Mouse (Mus musculus): ENCODE data around the gene Sox6. TPM values are rescaled to one million over a fixed set of nuclear protein-coding genes. Genes with fewer than 3 reads are reported as not detected.

The Sox6 gene
- polyA plus RNA-seq, 1 experiment = 6.0 TPM

DNA sequence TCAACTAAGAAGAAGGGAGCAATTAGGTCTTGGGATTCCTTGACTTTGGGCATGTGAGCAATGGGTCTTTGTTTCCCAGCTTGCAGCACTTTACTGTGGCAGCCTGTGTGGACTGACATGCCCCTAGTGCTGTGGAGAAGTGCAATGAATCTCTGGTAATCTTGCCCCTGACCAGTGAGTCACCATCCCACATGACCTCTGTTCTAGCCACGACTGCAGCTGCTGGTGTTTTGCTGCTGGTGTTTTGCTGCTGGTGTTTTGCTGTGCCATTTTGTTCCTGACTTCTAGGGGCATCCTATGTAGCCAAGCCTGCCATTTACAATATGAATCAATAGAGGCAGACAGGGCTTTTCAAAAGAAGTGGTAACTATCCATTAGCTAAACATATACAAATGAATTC, 280.4 kb downstream of the Sox6 start:
- no peaks in the 10 kb centered on the region for H3K36me3 ChIP-seq (ENCODE audit: control insufficient read depth, insufficient read depth, low read length)
- no peak overlapping the region for H3K4me3 ChIP-seq (ENCODE audit: extremely low read depth, insufficient read depth, insufficient read length)
- no peak for DNase-seq (ENCODE audit: low read depth in 1 of 2, low spot score in 2 of 2)
- no peaks in the 10 kb centered on the region for H3K27me3 ChIP-seq (ENCODE audit: control insufficient read depth, insufficient read depth, low read length)
- TF ChIP-seq CTCF (IDR thresholded peaks at IDR 0.05; ENCODE audit: extremely low read depth, insufficient read depth, insufficient read length, insufficient replicate concordance) = no peak
- TF ChIP-seq POLR2A (IDR thresholded peaks at IDR 0.05; ENCODE audit: low read depth, low read length) = no peak
- H3K27ac ChIP-seq (ENCODE audit: insufficient read depth, low read length) = no peak overlapping the region
- WGBS = 49% methylated on average over 1 of the region's 1 CpGs
- H3K4me1 ChIP-seq (ENCODE audit: control insufficient read depth, insufficient read depth, insufficient read length) = no peaks in the 10 kb centered on the region

DNA sequence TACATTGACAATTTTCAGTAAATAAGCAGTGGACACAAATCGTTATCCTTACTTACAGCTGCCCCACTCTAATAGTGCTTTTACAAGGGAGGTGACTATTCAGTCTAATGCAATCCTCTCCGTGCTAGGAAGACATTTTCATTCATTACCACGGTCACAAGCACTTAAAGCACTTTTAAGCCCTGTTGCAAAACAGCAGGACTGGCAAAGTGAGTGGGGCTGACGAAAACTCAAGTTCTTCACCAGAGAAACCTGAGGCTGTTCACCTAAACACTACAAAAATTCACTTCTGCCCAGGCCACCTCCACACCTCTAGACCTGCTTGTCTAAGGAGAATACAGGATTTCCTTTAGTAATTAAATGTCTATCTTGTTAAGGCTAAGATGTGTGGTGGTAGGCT, 283.3 kb downstream of the Sox6 start:
- Histone ChIP-seq H3K4me3 (ENCODE audit: extremely low read depth, insufficient read depth, insufficient read length) (no peak overlapping the region), H3K36me3 (ENCODE audit: control insufficient read depth, insufficient read depth, low read length) (no peaks in the 10 kb centered on the region), H3K27ac (ENCODE audit: insufficient read depth, low read length) (no peak overlapping the region), H3K4me1 (ENCODE audit: control insufficient read depth, insufficient read depth, insufficient read length) (no peaks in the 10 kb centered on the region), H3K27me3 (ENCODE audit: control insufficient read depth, insufficient read depth, low read length) (no peaks in the 10 kb centered on the region)
- 86% methylated on average over 4 of the region's 4 CpGs for WGBS
- TF ChIP-seq CTCF (IDR thresholded peaks at IDR 0.05; ENCODE audit: extremely low read depth, insufficient read depth, insufficient read length, insufficient replicate concordance) (no peak), POLR2A (IDR thresholded peaks at IDR 0.05; ENCODE audit: low read depth, low read length) (no peak)
- no peak for DNase-seq (ENCODE audit: low read depth in 1 of 2, low spot score in 2 of 2)

DNA sequence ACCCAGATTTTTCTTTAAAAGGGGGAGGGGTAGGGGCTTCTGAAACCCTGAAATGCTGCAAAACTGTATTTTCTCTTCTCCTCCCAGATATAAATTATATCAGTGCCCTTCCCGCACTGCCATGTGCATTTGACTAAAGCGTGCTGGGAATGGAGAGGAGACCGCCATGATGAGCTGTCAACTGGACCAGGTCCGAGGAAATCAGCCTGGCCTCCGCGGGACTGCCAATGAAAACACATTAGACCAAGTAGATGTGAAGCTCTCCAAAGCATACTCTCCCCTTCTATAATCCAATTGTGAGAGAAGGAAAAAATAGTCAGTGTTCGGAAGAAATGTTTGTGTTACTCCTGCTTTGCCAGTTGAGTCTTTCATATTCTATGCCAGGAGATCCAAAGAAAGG, 284.4 kb downstream of the Sox6 start:
- Histone ChIP-seq H3K4me3 (ENCODE audit: extremely low read depth, insufficient read depth, insufficient read length) (no peak overlapping the region), H3K36me3 (ENCODE audit: control insufficient read depth, insufficient read depth, low read length) (no peaks in the 10 kb centered on the region), H3K27ac (ENCODE audit: insufficient read depth, low read length) (no peak overlapping the region), H3K27me3 (ENCODE audit: control insufficient read depth, insufficient read depth, low read length) (no peaks in the 10 kb centered on the region), H3K4me1 (ENCODE audit: control insufficient read depth, insufficient read depth, insufficient read length) (no peaks in the 10 kb centered on the region)
- TF ChIP-seq CTCF (IDR thresholded peaks at IDR 0.05; ENCODE audit: extremely low read depth, insufficient read depth, insufficient read length, insufficient replicate concordance) = no peak
- TF ChIP-seq POLR2A (IDR thresholded peaks at IDR 0.05; ENCODE audit: low read depth, low read length) = no peak
- DNase-seq (ENCODE audit: low read depth in 1 of 2, low spot score in 2 of 2) = no peak
- WGBS = 96% methylated on average over 7 of the region's 7 CpGs

DNA sequence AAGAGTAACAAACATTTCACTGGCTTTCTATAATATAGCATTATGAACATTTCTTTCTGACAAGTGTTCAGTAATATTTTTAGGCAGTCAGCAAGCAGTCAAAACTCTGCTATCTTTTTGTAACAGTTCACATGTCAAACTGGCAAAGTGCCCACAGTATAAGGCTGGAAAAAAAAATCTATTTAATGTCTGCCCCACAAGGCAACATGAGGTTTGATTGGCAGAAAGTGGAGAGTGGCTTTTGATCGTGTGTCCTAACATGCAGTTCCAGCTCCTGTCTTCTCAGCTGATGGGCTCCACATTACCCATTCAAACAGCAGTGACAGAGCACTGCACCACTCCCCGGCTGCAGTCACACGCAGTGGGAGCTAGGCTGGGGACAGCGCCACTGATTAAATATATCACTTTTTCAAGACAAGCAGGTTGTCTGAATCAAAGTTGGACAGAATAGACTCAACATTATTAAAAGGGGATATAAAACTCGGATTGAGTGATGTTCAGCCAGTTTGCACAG, 286.4 kb downstream of the Sox6 start:
- H3K4me3 ChIP-seq (ENCODE audit: extremely low read depth, insufficient read depth, insufficient read length) = no peak overlapping the region
- 69% methylated on average over 5 of the region's 5 CpGs for WGBS
- H3K4me1 ChIP-seq (ENCODE audit: control insufficient read depth, insufficient read depth, insufficient read length) = no peaks in the 10 kb centered on the region
- H3K27ac ChIP-seq (ENCODE audit: insufficient read depth, low read length) = no peak overlapping the region
- no peaks in the 10 kb centered on the region for H3K27me3 ChIP-seq (ENCODE audit: control insufficient read depth, insufficient read depth, low read length)
- no peak for TF ChIP-seq CTCF (IDR thresholded peaks at IDR 0.05; ENCODE audit: extremely low read depth, insufficient read depth, insufficient read length, insufficient replicate concordance)
- no peak for TF ChIP-seq POLR2A (IDR thresholded peaks at IDR 0.05; ENCODE audit: low read depth, low read length)
- DNase-seq (ENCODE audit: low read depth in 1 of 2, low spot score in 2 of 2) = no peak
- H3K36me3 ChIP-seq (ENCODE audit: control insufficient read depth, insufficient read depth, low read length) = no peaks in the 10 kb centered on the region

- Histone ChIP-seq H3K4me1 (ENCODE audit: control insufficient read depth, insufficient read depth, insufficient read length) (no peaks in the 10 kb centered on the region), H3K36me3 (ENCODE audit: control insufficient read depth, insufficient read depth, low read length) (no peaks in the 10 kb centered on the region), H3K27ac (ENCODE audit: insufficient read depth, low read length) (no peak overlapping the region), H3K4me3 (ENCODE audit: extremely low read depth, insufficient read depth, insufficient read length) (no peak overlapping the region), H3K27me3 (ENCODE audit: control insufficient read depth, insufficient read depth, low read length) (no peaks in the 10 kb centered on the region)
- TF ChIP-seq CTCF (IDR thresholded peaks at IDR 0.05; ENCODE audit: extremely low read depth, insufficient read depth, insufficient read length, insufficient replicate concordance) (no peak), POLR2A (IDR thresholded peaks at IDR 0.05; ENCODE audit: low read depth, low read length) (no peak)
- WGBS = 87% methylated on average over 3 of the region's 3 CpGs
- DNase-seq (ENCODE audit: low read depth in 1 of 2, low spot score in 2 of 2) = no peak
These were observed 287.5 kb downstream of the Sox6 start for GRCm38 (mm10) chr7:115751083-115751482.

- no peaks in the 10 kb centered on the region for H3K4me1 ChIP-seq (ENCODE audit: control insufficient read depth, insufficient read depth, insufficient read length)
- no peaks in the 10 kb centered on the region for H3K27me3 ChIP-seq (ENCODE audit: control insufficient read depth, insufficient read depth, low read length)
- TF ChIP-seq CTCF (IDR thresholded peaks at IDR 0.05; ENCODE audit: extremely low read depth, insufficient read depth, insufficient read length, insufficient replicate concordance) (no peak), POLR2A (IDR thresholded peaks at IDR 0.05; ENCODE audit: low read depth, low read length) (no peak)
- H3K27ac ChIP-seq (ENCODE audit: insufficient read depth, low read length) = no peak overlapping the region
- no peak for DNase-seq (ENCODE audit: low read depth in 1 of 2, low spot score in 2 of 2)
- no peaks in the 10 kb centered on the region for H3K36me3 ChIP-seq (ENCODE audit: control insufficient read depth, insufficient read depth, low read length)
- no peak overlapping the region for H3K4me3 ChIP-seq (ENCODE audit: extremely low read depth, insufficient read depth, insufficient read length)
- 66% methylated on average over 8 of the region's 8 CpGs for WGBS
These were observed 288.2 kb downstream of the Sox6 start for GRCm38 (mm10) chr7:115750275-115750825.

GRCm38 (mm10) chr7:115747541-115747940, 291.1 kb downstream of the Sox6 start:
- no peak for TF ChIP-seq POLR2A (IDR thresholded peaks at IDR 0.05; ENCODE audit: low read depth, low read length)
- TF ChIP-seq CTCF (IDR thresholded peaks at IDR 0.05; ENCODE audit: extremely low read depth, insufficient read depth, insufficient read length, insufficient replicate concordance) = no peak
- 96% methylated on average over 7 of the region's 7 CpGs for WGBS
- Histone ChIP-seq H3K27ac (ENCODE audit: insufficient read depth, low read length) (no peak overlapping the region), H3K36me3 (ENCODE audit: control insufficient read depth, insufficient read depth, low read length) (no peaks in the 10 kb centered on the region), H3K27me3 (ENCODE audit: control insufficient read depth, insufficient read depth, low read length) (no peaks in the 10 kb centered on the region), H3K4me1 (ENCODE audit: control insufficient read depth, insufficient read depth, insufficient read length) (no peaks in the 10 kb centered on the region), H3K4me3 (ENCODE audit: extremely low read depth, insufficient read depth, insufficient read length) (no peak overlapping the region)
- no peak for DNase-seq (ENCODE audit: low read depth in 1 of 2, low spot score in 2 of 2)
